Mouse (Mus musculus): ENCODE data around the gene Cyp39a1. TPM values are rescaled to one million over a fixed set of nuclear protein-coding genes. Genes with fewer than 3 reads are reported as not detected.

Cyp39a1 gene
- total and polyA plus RNA-seq, 2 experiments from 2014 or later, result 8.3 to 39.5 TPM

- no peak overlapping the region for H3K4me3 ChIP-seq (ENCODE audit: low read depth, low read length)
- peaks cover 25% of the 10 kb centered on the region for H3K36me3 ChIP-seq (replicated peaks; ENCODE audit: control insufficient read depth, insufficient read depth, low read length)
- ATAC-seq (ENCODE audit: insufficient read depth, low read depth) (no peak), DNase-seq (ENCODE audit: low spot score) (no peak)
- no peak overlapping the region for H3K4me2 ChIP-seq (ENCODE audit: low read depth, low read length)
- no peak for TF ChIP-seq CTCF (IDR thresholded peaks at IDR 0.05; ENCODE audit: low read depth)
- no peak for TF ChIP-seq EP300 (IDR thresholded peaks at IDR 0.05; ENCODE audit: low read depth)
- 8% methylated on average over 1 of the region's 1 CpGs for WGBS
- H3K9ac ChIP-seq (replicated peaks; ENCODE audit: low read depth, low read length), result no peak overlapping the region
- no peaks in the 10 kb centered on the region for H3K9me3 ChIP-seq (replicated peaks; ENCODE audit: control insufficient read depth, low read length)
- H3K4me1 ChIP-seq (ENCODE audit: control insufficient read depth, insufficient read depth), result no peaks in the 10 kb centered on the region
- H3K27me3 ChIP-seq (ENCODE audit: control insufficient read depth, insufficient read depth, low read length), result no peaks in the 10 kb centered on the region
- H3K27ac ChIP-seq (ENCODE audit: low read depth), result no peak overlapping the region
These were observed 10.1 kb downstream of the Cyp39a1 start for GRCm38 (mm10) chr17:43677317-43677716.

GRCm38 (mm10) chr17:43684086-43684485 lies 16.9 kb downstream of the Cyp39a1 start:
- Histone ChIP-seq H3K4me1 (ENCODE audit: control insufficient read depth, insufficient read depth) (no peaks in the 10 kb centered on the region), H3K9me3 (replicated peaks; ENCODE audit: control insufficient read depth, low read length) (no peaks in the 10 kb centered on the region), H3K4me2 (ENCODE audit: low read depth, low read length) (no peak overlapping the region), H3K27me3 (ENCODE audit: control insufficient read depth, insufficient read depth, low read length) (no peaks in the 10 kb centered on the region), H3K4me3 (ENCODE audit: low read depth, low read length) (no peak overlapping the region), H3K9ac (replicated peaks; ENCODE audit: low read depth, low read length) (no peak overlapping the region), H3K27ac (ENCODE audit: low read depth) (no peak overlapping the region), H3K36me3 (replicated peaks; ENCODE audit: control insufficient read depth, insufficient read depth, low read length) (peaks cover 79% of the 10 kb centered on the region)
- no peak for ATAC-seq (ENCODE audit: insufficient read depth, low read depth)
- WGBS, result 79% methylated on average over 7 of the region's 7 CpGs
- TF ChIP-seq CTCF (IDR thresholded peaks at IDR 0.05; ENCODE audit: low read depth) (no peak), EP300 (IDR thresholded peaks at IDR 0.05; ENCODE audit: low read depth) (no peak)
- DNase-seq (ENCODE audit: low spot score), result no peak

- ATAC-seq (ENCODE audit: insufficient read depth, low read depth) (no peak), DNase-seq (ENCODE audit: low spot score) (no peak)
- Histone ChIP-seq H3K4me1 (ENCODE audit: control insufficient read depth, insufficient read depth) (no peaks in the 10 kb centered on the region), H3K9ac (replicated peaks; ENCODE audit: low read depth, low read length) (no peak overlapping the region), H3K9me3 (replicated peaks; ENCODE audit: control insufficient read depth, low read length) (no peaks in the 10 kb centered on the region), H3K27me3 (ENCODE audit: control insufficient read depth, insufficient read depth, low read length) (no peaks in the 10 kb centered on the region), H3K27ac (ENCODE audit: low read depth) (no peak overlapping the region), H3K4me3 (ENCODE audit: low read depth, low read length) (no peak overlapping the region), H3K4me2 (ENCODE audit: low read depth, low read length) (no peak overlapping the region), H3K36me3 (replicated peaks; ENCODE audit: control insufficient read depth, insufficient read depth, low read length) (peaks cover 75% of the 10 kb centered on the region)
- 91% methylated on average over 5 of the region's 5 CpGs for WGBS
- TF ChIP-seq CTCF (IDR thresholded peaks at IDR 0.05; ENCODE audit: low read depth) (no peak), EP300 (IDR thresholded peaks at IDR 0.05; ENCODE audit: low read depth) (no peak)
These were observed 17.4 kb downstream of the Cyp39a1 start for GRCm38 (mm10) chr17:43684638-43685037.

GRCm38 (mm10) chr17:43689591-43689990 lies 22.4 kb downstream of the Cyp39a1 start:
- H3K9me3 ChIP-seq (replicated peaks; ENCODE audit: control insufficient read depth, low read length), result no peaks in the 10 kb centered on the region
- H3K4me2 ChIP-seq (ENCODE audit: low read depth, low read length), result no peak overlapping the region
- no peaks in the 10 kb centered on the region for H3K4me1 ChIP-seq (ENCODE audit: control insufficient read depth, insufficient read depth)
- peaks cover 53% of the 10 kb centered on the region for H3K36me3 ChIP-seq (replicated peaks; ENCODE audit: control insufficient read depth, insufficient read depth, low read length)
- WGBS, result 73% methylated on average over 9 of the region's 9 CpGs
- TF ChIP-seq CTCF (IDR thresholded peaks at IDR 0.05; ENCODE audit: low read depth) (no peak; the same call in 1 of the 2 replicates), EP300 (IDR thresholded peaks at IDR 0.05; ENCODE audit: low read depth) (no peak)
- H3K4me3 ChIP-seq (ENCODE audit: low read depth, low read length), result no peak overlapping the region
- H3K27me3 ChIP-seq (ENCODE audit: control insufficient read depth, insufficient read depth, low read length), result no peaks in the 10 kb centered on the region
- no peak overlapping the region for H3K9ac ChIP-seq (replicated peaks; ENCODE audit: low read depth, low read length)
- DNase-seq (ENCODE audit: low spot score), result no peak
- H3K27ac ChIP-seq (ENCODE audit: low read depth), result no peak overlapping the region
- no peak for ATAC-seq (ENCODE audit: insufficient read depth, low read depth)

GRCm38 (mm10) chr17:43698997-43699649 lies 31.9 kb downstream of the Cyp39a1 start:
- ATAC-seq (ENCODE audit: insufficient read depth, low read depth) (no peak), DNase-seq (ENCODE audit: low spot score) (peak; percentile 62)
- Histone ChIP-seq H3K9ac (replicated peaks; ENCODE audit: low read depth, low read length) (no peak overlapping the region), H3K36me3 (replicated peaks; ENCODE audit: control insufficient read depth, insufficient read depth, low read length) (peaks cover 33% of the 10 kb centered on the region), H3K27me3 (ENCODE audit: control insufficient read depth, insufficient read depth, low read length) (no peaks in the 10 kb centered on the region), H3K4me1 (ENCODE audit: control insufficient read depth, insufficient read depth) (no peaks in the 10 kb centered on the region), H3K4me2 (ENCODE audit: low read depth, low read length) (no peak overlapping the region), H3K27ac (ENCODE audit: low read depth) (no peak overlapping the region), H3K9me3 (replicated peaks; ENCODE audit: control insufficient read depth, low read length) (no peaks in the 10 kb centered on the region), H3K4me3 (ENCODE audit: low read depth, low read length) (no peak overlapping the region)
- TF ChIP-seq EP300 (IDR thresholded peaks at IDR 0.05; ENCODE audit: low read depth) (no peak), CTCF (IDR thresholded peaks at IDR 0.05; ENCODE audit: low read depth) (peak; percentile 98)
- WGBS, result 41% methylated on average over 14 of the region's 14 CpGs

- H3K4me2 ChIP-seq (ENCODE audit: low read depth, low read length), result no peak overlapping the region
- peak; percentile 49 for DNase-seq (ENCODE audit: low spot score)
- no peak for ATAC-seq (ENCODE audit: insufficient read depth, low read depth)
- peaks cover 23% of the 10 kb centered on the region for H3K36me3 ChIP-seq (replicated peaks; ENCODE audit: control insufficient read depth, insufficient read depth, low read length)
- peak; percentile 84 for TF ChIP-seq CTCF (IDR thresholded peaks at IDR 0.05; ENCODE audit: low read depth)
- TF ChIP-seq EP300 (IDR thresholded peaks at IDR 0.05; ENCODE audit: low read depth), result no peak
- no peak overlapping the region for H3K9ac ChIP-seq (replicated peaks; ENCODE audit: low read depth, low read length)
- no peaks in the 10 kb centered on the region for H3K9me3 ChIP-seq (replicated peaks; ENCODE audit: control insufficient read depth, low read length)
- WGBS, result 64% methylated on average over 6 of the region's 6 CpGs
- H3K4me1 ChIP-seq (ENCODE audit: control insufficient read depth, insufficient read depth), result no peaks in the 10 kb centered on the region
- no peak overlapping the region for H3K27ac ChIP-seq (ENCODE audit: low read depth)
- H3K27me3 ChIP-seq (ENCODE audit: control insufficient read depth, insufficient read depth, low read length), result no peaks in the 10 kb centered on the region
- H3K4me3 ChIP-seq (ENCODE audit: low read depth, low read length), result no peak overlapping the region
These were observed 33.8 kb downstream of the Cyp39a1 start for GRCm38 (mm10) chr17:43701060-43701459.
